Mouse (Mus musculus): ENCODE results near the gene Ece1. TPM values are rescaled to one million over a fixed set of nuclear protein-coding genes. Genes with fewer than 3 reads are reported as not detected.

The Ece1 gene
- total RNA-seq, 1 experiment, result 99.2 TPM

GRCm38 (mm10) chr4:137927741-137928535 lies 65.9 kb downstream of the Ece1 start:
- H3K4me3 ChIP-seq (ENCODE audit: insufficient read depth in 1 of 2, low read depth in 1 of 2, low read length in 2 of 2, poor library complexity in 1 of 2, severe bottlenecking in 1 of 2), result no peak overlapping the region
- no peak for TF ChIP-seq ZNF384 (IDR thresholded peaks at IDR 0.05; ENCODE audit: low read depth, low read length)
- TF ChIP-seq HCFC1 (IDR thresholded peaks at IDR 0.05; ENCODE audit: borderline replicate concordance, insufficient read depth, low read length), result no peak
- no peak for TF ChIP-seq CHD2 (IDR thresholded peaks at IDR 0.05; ENCODE audit: low read depth, low read length)
- TF ChIP-seq MAFK (IDR thresholded peaks at IDR 0.05; ENCODE audit: insufficient read depth, low read depth, low read length), result no peak
- TF ChIP-seq ZC3H11A (IDR thresholded peaks at IDR 0.05; ENCODE audit: borderline replicate concordance, low read depth, low read length), result no peak
- H3K9ac ChIP-seq (ENCODE audit: insufficient read depth, low read depth, low read length, poor library complexity, severe bottlenecking), result no peak overlapping the region
- DNase-seq (ENCODE audit: low read depth, low spot score), result no peak
- in situ Hi-C loops (cut with MboI; ENCODE audit: low sequenced_read_pairs in 2 of 2, unreplicated experiment in 2 of 2), result no loop called here
- peaks cover 0 to 7% of the 10 kb centered on the region in 2 experiments; a peak in 1 of 4 replicates for H3K4me1 ChIP-seq (ENCODE audit: control insufficient read depth in 2 of 2, insufficient read depth in 2 of 2, low read length in 2 of 2, poor library complexity in 1 of 2)
- H3K9me3 ChIP-seq (ENCODE audit: control insufficient read depth, insufficient read depth, low read depth, low read length), result no peaks in the 10 kb centered on the region
- peaks cover 25% of the 10 kb centered on the region; the same call in 1 of the 2 replicates for H3K36me3 ChIP-seq (ENCODE audit: control insufficient read depth, insufficient read depth, low read length, poor library complexity, severe bottlenecking)
- H3K27ac ChIP-seq (ENCODE audit: insufficient read depth, low read depth, low read length, poor library complexity, severe bottlenecking), result no peak overlapping the region

GRCm38 (mm10) chr4:137928813-137929212 lies 66.8 kb downstream of the Ece1 start:
- in situ Hi-C loops (cut with MboI; ENCODE audit: low sequenced_read_pairs in 2 of 2, unreplicated experiment in 2 of 2), result no loop called here
- Histone ChIP-seq H3K9ac (ENCODE audit: insufficient read depth, low read depth, low read length, poor library complexity, severe bottlenecking) (no peak overlapping the region), H3K36me3 (ENCODE audit: control insufficient read depth, insufficient read depth, low read length, poor library complexity, severe bottlenecking) (peaks cover 23% of the 10 kb centered on the region; the same call in 1 of the 2 replicates), H3K4me3 (ENCODE audit: insufficient read depth in 1 of 2, low read depth in 1 of 2, low read length in 2 of 2, poor library complexity in 1 of 2, severe bottlenecking in 1 of 2) (no peak overlapping the region), H3K27ac (ENCODE audit: insufficient read depth, low read depth, low read length, poor library complexity, severe bottlenecking) (no peak overlapping the region), H3K4me1 (ENCODE audit: control insufficient read depth in 2 of 2, insufficient read depth in 2 of 2, low read length in 2 of 2, poor library complexity in 1 of 2) (peaks cover 0 to 7% of the 10 kb centered on the region in 2 experiments; a peak in 1 of 4 replicates), H3K9me3 (ENCODE audit: control insufficient read depth, insufficient read depth, low read depth, low read length) (no peaks in the 10 kb centered on the region)
- TF ChIP-seq CHD2 (IDR thresholded peaks at IDR 0.05; ENCODE audit: low read depth, low read length) (no peak), HCFC1 (IDR thresholded peaks at IDR 0.05; ENCODE audit: borderline replicate concordance, insufficient read depth, low read length) (no peak), ZC3H11A (IDR thresholded peaks at IDR 0.05; ENCODE audit: borderline replicate concordance, low read depth, low read length) (no peak), ZNF384 (IDR thresholded peaks at IDR 0.05; ENCODE audit: low read depth, low read length) (no peak)
- DNase-seq (ENCODE audit: low read depth, low spot score), result no peak

DNA sequence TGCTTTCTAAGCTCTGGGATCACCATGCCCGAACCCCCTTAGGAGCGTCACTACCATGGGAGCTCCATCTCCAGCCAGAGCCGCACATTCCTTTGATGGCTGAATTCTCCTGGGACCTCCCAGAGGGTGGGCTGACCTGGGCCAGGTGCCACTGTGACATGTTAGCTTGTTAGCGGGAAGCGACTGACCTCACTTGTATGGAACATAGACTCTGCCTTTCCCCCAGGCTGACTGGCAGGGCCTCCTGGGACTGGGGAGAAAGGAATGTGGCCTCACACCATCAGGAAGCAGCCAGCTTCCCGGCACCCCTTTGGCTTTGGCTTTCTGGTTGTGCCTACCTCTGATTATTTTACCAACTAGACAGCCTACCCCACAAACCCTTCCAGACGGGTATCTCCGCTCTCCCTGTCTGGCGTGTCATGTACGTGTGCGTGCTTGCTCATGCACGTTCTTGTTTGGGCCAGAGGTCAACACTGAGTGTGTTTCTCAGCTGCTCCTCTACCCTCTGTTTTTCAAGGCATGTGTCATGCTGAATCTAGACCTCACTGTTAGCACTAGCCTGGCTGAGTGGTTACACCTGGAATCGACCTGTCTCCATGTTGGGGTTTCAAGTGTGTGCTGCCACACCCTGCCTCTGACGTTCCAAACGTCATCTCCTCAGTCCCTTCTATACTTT lies 67.4 kb downstream of the Ece1 start:
- Histone ChIP-seq H3K27ac (ENCODE audit: insufficient read depth, low read depth, low read length, poor library complexity, severe bottlenecking) (no peak overlapping the region), H3K9me3 (ENCODE audit: control insufficient read depth, insufficient read depth, low read depth, low read length) (no peaks in the 10 kb centered on the region), H3K4me1 (ENCODE audit: control insufficient read depth in 2 of 2, insufficient read depth in 2 of 2, low read length in 2 of 2, poor library complexity in 1 of 2) (peaks cover 0 to 7% of the 10 kb centered on the region in 2 experiments; a peak in 1 of 4 replicates), H3K36me3 (ENCODE audit: control insufficient read depth, insufficient read depth, low read length, poor library complexity, severe bottlenecking) (peaks cover 20% of the 10 kb centered on the region; the same call in 1 of the 2 replicates), H3K4me3 (ENCODE audit: insufficient read depth in 1 of 2, low read depth in 1 of 2, low read length in 2 of 2, poor library complexity in 1 of 2, severe bottlenecking in 1 of 2) (no peak overlapping the region), H3K9ac (ENCODE audit: insufficient read depth, low read depth, low read length, poor library complexity, severe bottlenecking) (no peak overlapping the region)
- TF ChIP-seq ZNF384 (IDR thresholded peaks at IDR 0.05; ENCODE audit: low read depth, low read length) (no peak), MAFK (IDR thresholded peaks at IDR 0.05; ENCODE audit: insufficient read depth, low read depth, low read length) (no peak), HCFC1 (IDR thresholded peaks at IDR 0.05; ENCODE audit: borderline replicate concordance, insufficient read depth, low read length) (no peak), ZC3H11A (IDR thresholded peaks at IDR 0.05; ENCODE audit: borderline replicate concordance, low read depth, low read length) (no peak), CHD2 (IDR thresholded peaks at IDR 0.05; ENCODE audit: low read depth, low read length) (no peak)
- in situ Hi-C loops (cut with MboI; ENCODE audit: low sequenced_read_pairs in 2 of 2, unreplicated experiment in 2 of 2), result no loop called here
- no peak for DNase-seq (ENCODE audit: low read depth, low spot score)

GRCm38 (mm10) chr4:137930500-137931008 lies 68.5 kb downstream of the Ece1 start:
- no peak for TF ChIP-seq ZNF384 (IDR thresholded peaks at IDR 0.05; ENCODE audit: low read depth, low read length)
- TF ChIP-seq ZC3H11A (IDR thresholded peaks at IDR 0.05; ENCODE audit: borderline replicate concordance, low read depth, low read length), result no peak
- TF ChIP-seq MAFK (IDR thresholded peaks at IDR 0.05; ENCODE audit: insufficient read depth, low read depth, low read length), result no peak
- TF ChIP-seq HCFC1 (IDR thresholded peaks at IDR 0.05; ENCODE audit: borderline replicate concordance, insufficient read depth, low read length), result no peak
- TF ChIP-seq CHD2 (IDR thresholded peaks at IDR 0.05; ENCODE audit: low read depth, low read length), result no peak
- Histone ChIP-seq H3K4me1 (ENCODE audit: control insufficient read depth in 2 of 2, insufficient read depth in 2 of 2, low read length in 2 of 2, poor library complexity in 1 of 2) (peaks cover 0 to 7% of the 10 kb centered on the region in 2 experiments; a peak in 1 of 4 replicates), H3K9me3 (ENCODE audit: control insufficient read depth, insufficient read depth, low read depth, low read length) (no peaks in the 10 kb centered on the region), H3K9ac (ENCODE audit: insufficient read depth, low read depth, low read length, poor library complexity, severe bottlenecking) (no peak overlapping the region), H3K27ac (ENCODE audit: insufficient read depth, low read depth, low read length, poor library complexity, severe bottlenecking) (no peak overlapping the region), H3K4me3 (ENCODE audit: insufficient read depth in 1 of 2, low read depth in 1 of 2, low read length in 2 of 2, poor library complexity in 1 of 2, severe bottlenecking in 1 of 2) (no peak overlapping the region), H3K36me3 (ENCODE audit: control insufficient read depth, insufficient read depth, low read length, poor library complexity, severe bottlenecking) (peaks cover 26% of the 10 kb centered on the region; the same call in 1 of the 2 replicates)
- DNase-seq (ENCODE audit: low read depth, low spot score), result no peak
- in situ Hi-C loops (cut with MboI; ENCODE audit: low sequenced_read_pairs in 2 of 2, unreplicated experiment in 2 of 2), result no loop called here
